Comparison of ENCODE assay signal across 8 mouse cellular contexts in the genomic region with DNA sequence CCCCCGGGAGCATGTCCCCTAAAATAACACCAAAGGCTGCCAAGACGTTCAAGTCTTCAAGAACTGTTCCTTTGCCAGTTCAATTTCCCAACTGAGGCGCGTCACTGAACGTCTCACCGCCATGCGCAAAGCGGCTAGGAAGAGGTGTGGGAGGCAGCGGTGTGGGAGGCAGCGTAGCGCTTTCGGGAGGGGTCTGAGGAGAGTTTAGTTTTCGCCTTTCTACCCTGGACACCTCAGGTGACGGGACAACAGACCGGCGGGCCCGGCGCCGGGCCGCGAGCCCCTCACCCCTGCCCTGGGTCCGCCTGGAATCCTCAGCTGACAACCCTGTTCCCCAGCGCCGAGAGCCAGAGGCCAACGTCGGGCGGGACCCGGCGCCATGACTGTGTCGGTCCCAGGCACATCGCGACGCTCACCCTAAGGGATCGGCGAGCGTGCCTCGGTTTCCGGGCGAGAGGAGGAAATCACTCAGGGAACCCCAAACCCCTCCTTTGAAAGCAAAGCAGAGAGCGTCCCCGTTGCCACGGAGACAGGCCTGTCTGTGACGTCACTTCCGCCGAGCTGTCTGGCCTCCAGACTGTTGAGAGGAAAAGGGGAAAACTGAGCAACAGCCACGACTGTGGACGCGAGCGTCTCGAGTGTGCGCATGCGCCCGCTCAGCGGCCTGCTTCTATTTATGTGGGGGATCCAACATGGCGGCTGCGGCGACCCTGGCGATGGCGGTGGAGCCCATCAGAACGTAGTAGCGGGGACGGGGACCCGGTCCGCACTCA. TPM values are rescaled to one million over a fixed set of nuclear protein-coding genes. Genes with fewer than 3 reads are reported as not detected.
DNase-seq lines count a peak whose midpoint lies in the region; ATAC-seq lines count a peak whose summit lies in the region.

A gene (plus strand): TSS at position 690 of the 773 bp plus-strand sequence.

- H3K9me3 ChIP-seq in intestine, embryonic 14.5 days (ENCODE audit: control insufficient read depth, low read length): no peaks in the 10 kb centered on the region

- ATAC-seq in intestine, embryonic 14.5 days (replicated peaks; ENCODE audit: low FRiP score, low TSS enrichment, low read depth): peak; percentile 99

- under 1% methylated on average over 64 of the region's 64 CpGs for WGBS in intestine, embryonic 14.5 days

- DNase-seq in adrenal gland, adult 18-20 months (ENCODE audit: low spot score in 2 of 2): peak; percentile 96
- DNase-seq in embryo, embryonic 11 days: peak; percentile 99
- DNase-seq in gastrocnemius, postnatal 25 days: peak; percentile 97
- peak; percentile 97 for DNase-seq in intestine, embryonic 14.5 days (ENCODE audit: low spot score)
- DNase-seq in left cerebral cortex, postnatal 14 days (ENCODE audit: low spot score in 2 of 2): peak; percentile 98 to 99
- DNase-seq in mesoderm, embryonic 11.5 days (ENCODE audit: low read depth, low spot score): peak; percentile 100
- DNase-seq in right cerebral cortex, postnatal 36 days (ENCODE audit: low spot score in 2 of 2): peak; percentile 97 to 98
- DNase-seq in yolk sac, embryonic 10.5 days (ENCODE audit: low spot score): peak; percentile 97

- H3K4me1 ChIP-seq in intestine, embryonic 14.5 days (replicated peaks; ENCODE audit: control insufficient read depth, insufficient read depth, low read length): peaks cover 5% of the 10 kb centered on the region; the same call in 1 of the 2 replicates

- intact Hi-C loops in left cerebral cortex, postnatal 14 days (cut with DNase I): loop anchor here (5.0 kb wide), 1 partner anchor 51 kb away; a partner anchor contains a TSS

- no peaks in the 10 kb centered on the region for H3K36me3 ChIP-seq in intestine, embryonic 14.5 days (ENCODE audit: control insufficient read depth, insufficient read depth, low read length)

- H3K27ac ChIP-seq in intestine, embryonic 14.5 days (ENCODE audit: low read depth): peak within 1 kb of the TSS; percentile 97

- peak within 1 kb of the TSS; percentile 84 for H3K4me2 ChIP-seq in intestine, embryonic 14.5 days (ENCODE audit: low read length)

- H3K9ac ChIP-seq in intestine, embryonic 14.5 days (ENCODE audit: low read length): peak within 1 kb of the TSS; percentile 89

- peak within 1 kb of the TSS; percentile 95 for H3K4me3 ChIP-seq in intestine, embryonic 14.5 days (ENCODE audit: low read depth, low read length)

- H3K27me3 ChIP-seq in intestine, embryonic 14.5 days (replicated peaks; ENCODE audit: control insufficient read depth, insufficient read depth, low read length): no peaks in the 10 kb centered on the region

RNA-seq across cellular contexts. Expression of the gene that starts here (rescaled TPM):
- 10 to 100 TPM; 25.5 to 26.8 TPM for total RNA-seq in adrenal gland, adult 18-20 months (2021)
- total RNA-seq in gastrocnemius, postnatal 25 days (2021): 10 to 100 TPM; 19.6 to 21.6 TPM
- 14.7 and 15.7 TPM in 2 replicates for polyA plus RNA-seq in intestine, embryonic 14.5 days (2014; fragmentation: Nextera tagmentation; extraction: Ambion mirVana)
- total RNA-seq in left cerebral cortex, postnatal 14 days (2021): 10 to 100 TPM; 37.4 to 40.9 TPM

Comparison
In these comparisons a context has a peak if more than half of its experiments do, and no peak if none do; other contexts are left out.
1. Peak in every context shown above with its lines: DNase-seq, ATAC-seq, H3K4me3 ChIP-seq and H3K27ac ChIP-seq.